Mouse (Mus musculus): Measurements from ENCODE around the gene Map7.

The Map7 gene

DNA sequence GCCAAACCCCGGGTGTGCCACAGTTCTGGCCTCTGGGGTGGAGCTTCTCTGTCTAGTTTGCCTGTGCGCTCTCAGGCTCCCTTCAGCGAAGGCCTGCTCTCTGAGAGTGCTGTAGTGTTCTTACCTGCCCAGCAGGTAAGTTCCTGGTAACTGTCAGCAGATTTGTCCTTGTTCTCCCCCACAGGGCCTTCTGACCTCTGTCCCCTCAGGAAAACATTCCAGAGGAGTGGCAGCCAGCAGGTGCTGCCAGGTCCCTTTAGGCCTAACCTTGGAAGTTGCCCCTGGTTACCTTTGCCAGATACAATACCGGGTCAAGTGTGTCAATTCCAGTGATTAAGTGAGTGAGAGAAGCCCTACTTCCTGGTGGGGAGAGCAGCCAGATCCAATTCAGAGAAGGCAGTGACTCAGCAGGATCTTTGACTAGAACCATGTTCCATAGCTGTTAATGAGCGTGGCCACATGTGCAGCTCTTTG lies 38.6 kb downstream of the Map7 start:
- DNase-seq (ENCODE audit: low read depth), result no peak

DNA sequence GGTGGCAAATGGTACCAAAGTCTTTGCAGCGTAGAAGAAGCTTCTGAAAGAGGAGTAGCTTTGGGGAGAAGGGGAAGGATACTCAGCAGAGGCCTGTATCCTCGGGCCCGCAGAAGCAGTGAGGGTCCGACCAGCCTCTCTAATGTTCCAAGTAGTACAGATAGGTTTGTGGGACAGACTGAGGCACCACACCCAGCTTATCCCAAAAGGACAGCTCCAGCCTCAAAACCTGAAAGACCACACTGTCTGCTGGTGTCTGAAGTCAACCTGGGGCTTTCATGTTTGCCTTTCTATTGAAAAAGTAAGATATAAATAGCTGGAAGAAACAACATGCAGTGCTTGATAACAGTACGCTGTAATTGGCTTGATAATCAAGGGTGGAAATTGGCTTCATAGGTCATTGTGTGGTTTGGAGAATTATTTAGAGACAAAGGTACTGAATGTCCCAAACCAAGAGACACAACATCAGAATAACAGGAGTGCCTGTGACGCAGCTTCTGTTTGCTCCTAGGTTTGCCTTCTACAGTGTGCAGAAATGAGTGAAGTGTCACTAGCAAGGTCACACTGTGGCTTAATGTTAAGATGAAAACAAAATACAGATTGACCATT lies 42.0 kb downstream of the Map7 start:
- DNase-seq (ENCODE audit: low read depth), result no peak

GRCm38 (mm10) chr10:20194847-20195540 lies 46.7 kb downstream of the Map7 start:
- no peak for DNase-seq (ENCODE audit: low read depth)

DNA sequence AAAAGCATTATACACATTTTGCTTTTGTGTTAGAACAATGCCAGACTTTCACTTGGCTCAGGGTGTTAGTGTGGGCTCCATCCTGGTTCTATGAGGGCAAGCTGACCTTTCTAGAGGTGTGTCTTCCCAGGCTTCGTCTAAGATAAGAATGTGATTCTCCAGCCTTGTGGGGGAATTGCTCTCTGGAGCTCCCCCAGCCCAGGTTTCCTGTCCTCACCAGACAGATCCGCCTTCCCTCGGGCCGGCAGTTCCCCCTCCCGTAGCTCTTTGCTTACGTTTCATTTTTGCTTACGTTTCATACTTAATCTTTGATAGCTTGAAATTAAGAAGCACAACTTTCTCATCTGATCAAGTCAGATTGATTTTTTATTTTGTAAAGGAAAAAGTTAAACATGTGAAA lies 48.8 kb downstream of the Map7 start:
- DNase-seq (ENCODE audit: low read depth), result no peak

DNA sequence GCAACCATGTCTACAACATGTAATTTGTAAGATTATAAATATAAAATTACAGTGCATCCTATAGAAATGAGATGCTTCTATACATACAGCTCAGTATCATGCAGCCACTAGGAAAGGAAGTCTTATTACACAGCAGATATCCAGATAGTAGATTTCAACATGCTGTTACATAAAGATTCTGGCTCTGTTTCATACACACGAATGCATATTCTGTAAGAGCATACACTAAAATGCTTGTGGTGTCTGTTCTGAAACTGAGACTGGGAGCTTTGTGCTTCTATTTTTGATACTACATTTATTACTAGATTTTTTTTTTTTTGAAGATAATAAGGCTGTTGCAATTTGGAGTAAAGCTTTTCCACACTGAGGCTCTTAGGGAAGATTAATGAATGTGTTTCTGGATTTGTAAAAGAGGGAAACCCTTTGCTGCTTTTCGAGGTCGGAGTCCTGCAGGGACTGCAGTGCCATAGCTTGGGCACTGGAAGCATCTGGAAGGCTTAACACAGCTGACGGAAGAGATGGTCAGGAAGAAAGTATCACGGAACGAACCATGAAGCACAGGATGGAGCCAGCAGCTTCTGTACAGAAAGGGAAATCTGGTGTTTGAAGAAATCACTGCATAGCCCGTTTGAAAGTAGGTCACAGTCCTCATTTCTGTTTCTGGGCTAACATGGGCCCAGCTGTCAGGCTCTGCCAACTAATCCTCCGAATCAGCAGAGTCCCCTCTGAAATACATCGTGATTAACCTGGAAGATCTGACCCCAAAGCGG lies 50.9 kb downstream of the Map7 start:
- no peak for DNase-seq (ENCODE audit: low read depth)

- DNase-seq (ENCODE audit: low read depth), result no peak
These were observed 53.0 kb downstream of the Map7 start for GRCm38 (mm10) chr10:20201236-20201635.

DNA sequence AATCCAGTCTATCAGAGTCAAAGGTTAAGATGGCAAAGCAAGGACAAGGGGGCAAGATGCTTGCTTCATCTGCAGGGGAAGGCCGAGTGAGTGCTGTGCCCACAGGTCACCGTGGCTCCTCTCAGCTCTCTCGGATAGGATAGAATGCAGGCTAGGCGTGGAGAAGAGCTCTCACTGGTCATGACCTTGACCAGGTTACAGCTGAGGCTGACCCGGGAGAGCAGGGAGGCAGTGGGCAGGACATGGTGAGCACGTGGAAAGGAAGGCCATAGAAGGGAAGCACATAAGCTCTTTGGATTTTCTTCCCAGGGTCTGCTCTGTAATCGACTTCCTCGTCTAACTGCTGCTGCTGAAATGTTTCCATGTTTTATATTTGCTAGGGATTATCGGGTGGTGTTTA lies 53.9 kb downstream of the Map7 start:
- DNase-seq (ENCODE audit: low read depth), result no peak

DNA sequence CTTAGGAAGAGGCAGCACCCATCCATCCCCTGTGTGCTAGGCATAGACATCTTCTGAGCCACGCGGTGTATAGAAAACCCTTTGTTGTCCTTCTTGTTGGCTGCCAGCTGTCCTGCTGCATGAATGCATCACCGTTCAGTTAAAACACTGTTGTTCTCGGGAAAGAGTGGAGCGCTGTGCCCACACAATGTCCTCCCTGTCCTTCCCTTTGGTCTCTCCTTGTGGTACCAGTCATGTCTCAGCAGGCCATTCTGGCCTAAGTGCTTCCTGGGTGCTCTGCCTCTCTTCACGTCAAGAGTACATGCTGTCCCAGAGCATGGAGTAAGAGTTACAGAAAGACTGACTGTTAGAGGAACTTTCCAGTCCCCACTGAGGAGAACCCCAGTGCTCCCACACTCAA lies 54.5 kb downstream of the Map7 start:
- no peak for DNase-seq (ENCODE audit: low read depth)

- no peak for DNase-seq (ENCODE audit: low read depth)
These were observed 55.2 kb downstream of the Map7 start for GRCm38 (mm10) chr10:20203502-20203901.

GRCm38 (mm10) chr10:20204696-20205431 lies 56.6 kb downstream of the Map7 start:
- peak; percentile 64 for DNase-seq (ENCODE audit: low read depth)

DNA sequence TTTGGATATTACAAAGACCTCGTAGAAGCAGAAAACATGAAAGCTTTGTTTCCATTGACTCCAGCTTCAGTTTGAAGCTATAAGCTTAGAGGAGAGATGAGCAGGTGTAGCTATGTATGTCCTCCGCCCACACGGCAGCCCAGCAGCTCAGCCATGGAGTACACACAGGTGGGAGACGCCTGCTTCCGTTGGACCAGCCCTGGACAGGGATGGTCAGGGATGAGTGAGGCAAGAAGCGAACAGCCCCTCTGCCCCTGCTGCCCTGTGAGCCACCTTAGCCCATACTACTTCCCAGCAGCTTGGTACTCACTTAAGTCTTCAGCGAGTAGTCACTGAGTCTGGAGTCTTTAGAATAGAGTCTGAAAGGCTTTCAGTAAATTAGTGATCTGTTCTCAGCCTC lies 58.7 kb downstream of the Map7 start:
- DNase-seq (ENCODE audit: low read depth), result no peak

DNA sequence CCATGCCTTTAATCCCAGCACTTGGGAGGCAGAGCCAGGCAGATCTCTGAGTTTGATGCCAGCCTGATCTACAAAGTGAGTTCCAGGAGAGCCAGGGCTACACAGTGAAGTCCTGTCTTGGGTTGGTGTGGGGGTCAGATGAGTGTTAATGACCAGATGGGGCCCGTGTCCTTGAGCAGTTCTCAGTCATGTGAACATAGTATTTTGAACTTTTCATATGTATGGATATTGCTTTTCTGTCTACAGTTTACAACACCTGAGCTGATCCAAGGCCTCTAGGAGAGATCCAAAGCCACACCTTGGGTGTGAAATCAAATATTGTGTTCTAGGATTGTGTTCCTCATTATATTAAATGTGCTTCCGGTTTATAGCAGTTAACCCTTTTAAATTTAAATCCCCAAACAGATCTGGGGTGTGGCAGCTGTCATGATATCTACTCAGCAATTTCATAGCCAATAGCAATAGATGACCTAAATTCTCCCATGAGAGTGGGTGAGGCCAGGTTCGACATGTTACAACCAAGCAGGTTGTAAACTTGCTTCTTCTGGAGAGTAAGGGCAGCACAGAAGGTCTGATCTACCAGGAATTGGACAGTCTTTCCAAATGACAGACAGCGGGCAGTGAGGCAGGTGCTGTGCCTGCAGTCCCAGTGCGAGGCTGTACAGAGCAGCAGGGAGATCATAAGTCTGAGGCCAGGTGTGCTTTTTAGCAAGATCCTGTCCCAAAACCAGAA lies 61.5 kb downstream of the Map7 start:
- no peak for DNase-seq (ENCODE audit: low read depth)

GRCm38 (mm10) chr10:20214418-20214817 lies 66.1 kb downstream of the Map7 start:
- no peak for DNase-seq (ENCODE audit: low read depth)

GRCm38 (mm10) chr10:20216982-20217381 lies 68.7 kb downstream of the Map7 start:
- DNase-seq (ENCODE audit: low read depth), result no peak

- DNase-seq (ENCODE audit: low read depth), result peak; percentile 54
These were observed 70.6 kb downstream of the Map7 start for GRCm38 (mm10) chr10:20218866-20219265.

GRCm38 (mm10) chr10:20219538-20219937 lies 71.3 kb downstream of the Map7 start:
- peak; percentile 75 for DNase-seq (ENCODE audit: low read depth)

- DNase-seq (ENCODE audit: low read depth), result no peak
These were observed 72.3 kb downstream of the Map7 start for GRCm38 (mm10) chr10:20220443-20221071.

GRCm38 (mm10) chr10:20222011-20222410 lies 73.7 kb downstream of the Map7 start:
- DNase-seq (ENCODE audit: low read depth), result no peak

DNA sequence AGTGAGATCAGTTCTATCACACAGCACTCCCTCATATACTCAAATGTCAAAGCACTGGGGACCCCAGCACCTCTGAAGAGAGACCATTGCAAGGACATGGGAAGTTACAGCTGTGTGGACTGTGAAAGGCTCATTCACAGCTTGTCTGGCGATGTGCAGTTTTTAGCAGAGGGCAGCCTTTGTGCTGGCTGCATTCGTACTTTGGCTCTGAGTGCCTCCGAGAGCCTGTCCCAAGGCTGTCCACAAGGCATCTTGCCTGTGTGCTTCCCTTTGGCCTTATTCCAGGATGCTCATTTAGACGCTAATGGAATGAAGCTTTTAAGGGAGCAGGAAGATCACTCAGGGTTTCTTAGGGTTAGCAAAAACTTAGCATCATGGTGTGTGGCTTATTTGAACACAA lies 78.5 kb downstream of the Map7 start:
- DNase-seq (ENCODE audit: low read depth), result no peak

GRCm38 (mm10) chr10:20230026-20230425 lies 81.8 kb downstream of the Map7 start:
- DNase-seq (ENCODE audit: low read depth), result no peak

DNA sequence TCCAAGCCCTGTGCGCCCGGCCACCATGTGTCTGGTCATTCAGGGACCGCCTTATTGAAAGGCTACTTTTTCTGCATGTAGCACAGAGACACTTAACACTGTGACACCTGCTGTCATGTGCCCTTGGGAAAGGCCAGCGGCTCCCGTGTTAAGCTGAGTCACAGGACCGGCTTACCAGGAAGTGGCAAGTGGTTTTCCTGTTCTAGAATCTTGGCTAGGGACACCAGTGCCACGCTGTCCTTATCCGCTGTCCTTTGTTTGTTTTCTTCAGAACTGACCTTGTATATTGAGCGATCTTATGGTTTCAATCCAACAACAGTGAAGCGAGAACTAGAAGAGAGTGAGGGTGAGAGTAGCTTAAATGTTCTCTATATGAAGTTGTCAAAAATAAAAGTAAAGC lies 85.2 kb downstream of the Map7 start:
- no peak for DNase-seq (ENCODE audit: low read depth)
